Mouse (Mus musculus) hindbrain, embryonic 16.5 days (tissue): ENCODE measurements around the gene Comp. TPM values are rescaled to one million over a fixed set of nuclear protein-coding genes. Genes with fewer than 3 reads are reported as not detected.

Experiments
- ATAC-seq: fragments of 200-750 bp; cut with Nextera tagmentation; 2 replicates; pipeline ENCODE4 v1.8.0; 2017; ENCODE audit warnings: moderate TSS enrichment, moderate library complexity
- H3K27ac ChIP-seq: fragments of 300-500 bp; sonication (generic); 2 replicates; pipeline ENCODE4 v1.5.1; 2014; ENCODE audit warnings: low read depth, mild to moderate bottlenecking, control low read depth, low read length, moderate library complexity
- H3K27me3 ChIP-seq: fragments of 300-500 bp; sonication (generic); replicated peaks from 2 replicates; pipeline ENCODE4 v1.6.1; 2014; ENCODE audit warnings: low read length; ENCODE audit not compliant: control insufficient read depth, insufficient read depth
- H3K36me3 ChIP-seq: fragments of 300-500 bp; sonication (generic); 2 replicates; pipeline ENCODE4 v1.6.1; 2014; ENCODE audit warnings: mild to moderate bottlenecking, low read length, moderate library complexity, mixed read lengths; ENCODE audit not compliant: control insufficient read depth, insufficient read depth
- H3K4me1 ChIP-seq: fragments of 300-500 bp; sonication (generic); 2 replicates; pipeline ENCODE4 v1.6.1; 2014; ENCODE audit warnings: low read depth, low read length; ENCODE audit not compliant: control insufficient read depth, insufficient read depth
- H3K4me2 ChIP-seq: fragments of 300-500 bp; sonication (generic); 2 replicates; pipeline ENCODE4 v1.6.1; 2014; ENCODE audit warnings: mild to moderate bottlenecking, low read length, control low read depth, moderate library complexity
- H3K4me3 ChIP-seq: fragments of 300-500 bp; sonication (generic); 2 replicates; pipeline ENCODE4 v1.5.1; 2014; ENCODE audit warnings: mild to moderate bottlenecking, low read length, control low read depth, moderate library complexity
- H3K9ac ChIP-seq: fragments of 300-500 bp; sonication (generic); 2 replicates; pipeline ENCODE4 v1.6.1; 2014; ENCODE audit warnings: low read depth, mild to moderate bottlenecking, control low read depth, low read length, moderate library complexity
- H3K9me3 ChIP-seq: fragments of 300-500 bp; sonication (generic); 2 replicates; pipeline ENCODE4 v1.6.1; 2014; ENCODE audit warnings: mild to moderate bottlenecking, low read length, moderate library complexity; ENCODE audit not compliant: control insufficient read depth
- WGBS: fragments of 180-500 bp; shearing (Covaris S2); extraction: QIAGEN DNeasy Blood & Tissue Kit; methylation state at CpG from one replicate; pipeline ENCODE4 v1.1.7; 2014; 5-methylcytosine and 5-hydroxymethylcytosine counted together
- polyA plus RNA-seq: library from polyadenylated mRNA; unstranded; fragments of >200 nt; fragmentation: Nextera tagmentation; extraction: Ambion mirVana; gene quantifications from 2 replicates; pipeline ENCODE4 v1.2.1, GENCODE M21; 2015

Comp gene
- polyA plus RNA-seq, result 0.58 and 2.8 TPM in 2 replicates

GRCm38 (mm10) chr8:70373397-70374317 lies at the start of gene Comp:
Gene Comp, plus strand, starts transcription at chr8:70373558.
- H3K4me2 ChIP-seq, result peak within 1 kb of the TSS; percentile 59
- ATAC-seq, result no peak
- H3K9ac ChIP-seq, result peak within 1 kb of the TSS; percentile 45
- H3K27ac ChIP-seq, result no peak within 1 kb of the TSS
- no peaks in the 10 kb centered on the region for H3K36me3 ChIP-seq
- peak within 1 kb of the TSS; percentile 37 for H3K4me3 ChIP-seq
- peaks cover 3% of the 10 kb centered on the region; the same call in 1 of the 2 replicates for H3K9me3 ChIP-seq
- H3K4me1 ChIP-seq, result peaks cover 19% of the 10 kb centered on the region; the same call in 1 of the 2 replicates
- 4% methylated on average over 47 of the region's 47 CpGs for WGBS
- H3K27me3 ChIP-seq, result peaks cover 70% of the 10 kb centered on the region

DNA sequence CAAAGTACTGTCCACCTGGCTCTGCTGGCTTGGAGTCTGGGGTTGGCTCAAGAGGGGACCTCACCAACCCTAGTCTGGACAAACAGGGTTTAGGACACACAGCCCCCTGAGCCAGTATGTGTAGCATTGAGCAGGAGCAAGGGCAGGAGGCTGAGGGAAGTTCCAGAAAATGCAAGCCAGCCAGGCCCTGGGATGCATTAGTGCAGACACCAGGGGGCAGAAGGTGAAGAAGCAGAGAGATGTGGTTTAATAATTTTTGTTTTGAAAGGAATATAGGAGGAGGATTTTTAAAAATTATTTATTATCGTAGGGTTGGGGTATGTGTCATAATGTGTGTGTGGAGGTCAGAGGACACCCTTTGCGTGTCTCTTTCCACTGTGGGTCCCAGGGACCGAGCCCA lies 49.6 kb upstream of the Comp start:
- Histone ChIP-seq H3K9ac (no peak overlapping the region), H3K36me3 (peaks cover 32% of the 10 kb centered on the region), H3K9me3 (no peaks in the 10 kb centered on the region), H3K27ac (no peak overlapping the region), H3K4me3 (no peak overlapping the region), H3K27me3 (no peaks in the 10 kb centered on the region), H3K4me2 (no peak overlapping the region), H3K4me1 (no peaks in the 10 kb centered on the region)
- 96% methylated on average over 3 of the region's 3 CpGs for WGBS
- ATAC-seq, result no peak

DNA sequence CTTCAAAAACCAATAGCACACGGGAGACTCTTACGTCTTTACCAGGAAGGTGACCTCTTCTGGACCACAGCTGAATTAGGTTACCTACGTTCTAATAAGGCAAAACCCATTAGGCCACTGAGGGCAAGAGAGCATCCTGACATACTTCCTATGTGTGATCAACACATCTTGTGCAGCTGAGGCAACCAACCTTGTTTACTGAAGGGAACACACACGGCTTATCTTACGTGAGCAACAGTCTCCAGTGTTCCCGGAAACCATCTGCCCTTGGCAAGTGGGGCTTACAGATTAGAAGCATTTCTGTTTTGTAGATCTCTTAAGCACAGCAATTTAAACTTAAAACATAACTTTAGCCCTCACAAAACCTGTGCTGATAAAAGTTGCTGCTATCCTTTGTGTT lies 45.8 kb upstream of the Comp start:
- Histone ChIP-seq H3K4me1 (peaks cover 15% of the 10 kb centered on the region), H3K27me3 (no peaks in the 10 kb centered on the region; the same call in 1 of the 2 replicates), H3K9me3 (no peaks in the 10 kb centered on the region), H3K27ac (no peak overlapping the region), H3K4me2 (no peak overlapping the region), H3K9ac (no peak overlapping the region), H3K4me3 (no peak overlapping the region), H3K36me3 (peaks cover 32% of the 10 kb centered on the region)
- 94% methylated on average over 6 of the region's 6 CpGs for WGBS
- ATAC-seq, result no peak

GRCm38 (mm10) chr8:70329124-70329834 lies 44.1 kb upstream of the Comp start, which contains the start of gene Gdf1:
Gene Gdf1, plus strand, starts transcription at chr8:70329817.
- 29% methylated on average over 14 of the region's 14 CpGs for WGBS
- ATAC-seq, result no peak
- Histone ChIP-seq H3K27ac (no peak within 1 kb of the TSS), H3K4me3 (no peak within 1 kb of the TSS), H3K9ac (peak within 1 kb of the TSS; percentile 22; the same call in 1 of the 2 replicates), H3K4me1 (peaks cover 15% of the 10 kb centered on the region), H3K4me2 (peak within 1 kb of the TSS; percentile 12), H3K36me3 (peaks cover 43% of the 10 kb centered on the region), H3K27me3 (no peaks in the 10 kb centered on the region; the same call in 1 of the 2 replicates), H3K9me3 (no peaks in the 10 kb centered on the region)

GRCm38 (mm10) chr8:70329835-70330740 lies 43.3 kb upstream of the Comp start:
- Histone ChIP-seq H3K36me3 (peaks cover 47% of the 10 kb centered on the region), H3K9ac (peak overlapping the region; percentile 22; the same call in 1 of the 2 replicates), H3K4me3 (no peak overlapping the region), H3K27ac (no peak overlapping the region), H3K4me2 (peak overlapping the region; percentile 12), H3K9me3 (no peaks in the 10 kb centered on the region), H3K4me1 (peaks cover 15% of the 10 kb centered on the region), H3K27me3 (no peaks in the 10 kb centered on the region; the same call in 1 of the 2 replicates)
- ATAC-seq, result peak; percentile 14; the same call in 1 of the 2 replicates
- 10% methylated on average over 45 of the region's 45 CpGs for whole genome bisulfite sequencing

- WGBS, result 21% methylated on average over 51 of the region's 53 CpGs
- peaks cover 15% of the 10 kb centered on the region for H3K4me1 ChIP-seq
Measured at GRCm38 (mm10) chr8:70330741-70331364, 42.5 kb upstream of the Comp start.

GRCm38 (mm10) chr8:70331526-70331925 lies 41.8 kb upstream of the Comp start:
- H3K9ac ChIP-seq, result no peak overlapping the region
- peaks cover 15% of the 10 kb centered on the region for H3K4me1 ChIP-seq
- H3K4me3 ChIP-seq, result no peak overlapping the region
- no peak overlapping the region for H3K4me2 ChIP-seq
- no peaks in the 10 kb centered on the region; the same call in 1 of the 2 replicates for H3K27me3 ChIP-seq
- 50% methylated on average over 19 of the region's 19 CpGs for WGBS
- no peaks in the 10 kb centered on the region for H3K9me3 ChIP-seq
- no peak for ATAC-seq
- peaks cover 58% of the 10 kb centered on the region for H3K36me3 ChIP-seq
- H3K27ac ChIP-seq, result no peak overlapping the region; the same call in 1 of the 2 replicates

More at GRCm38 (mm10) chr8:70330741-70331364, 42.5 kb upstream of the Comp start:
- peak; percentile 82 for ATAC-seq
- Histone ChIP-seq H3K4me3 (peak overlapping the region; percentile 3; the same call in 1 of the 2 replicates), H3K9me3 (no peaks in the 10 kb centered on the region), H3K27ac (peak overlapping the region; percentile 29; the same call in 1 of the 2 replicates), H3K36me3 (peaks cover 51% of the 10 kb centered on the region), H3K4me2 (peak overlapping the region; percentile 12), H3K27me3 (no peaks in the 10 kb centered on the region; the same call in 1 of the 2 replicates), H3K9ac (no peak overlapping the region; the same call in 1 of the 2 replicates)
